Mouse (Mus musculus) skeletal muscle tissue, postnatal 0 days (tissue): ENCODE measurements around the gene Lrrn4cl. TPM values are rescaled to one million over a fixed set of nuclear protein-coding genes. Genes with fewer than 3 reads are reported as not detected.

ENCODE experiments used
- polyA plus RNA-seq: library from polyadenylated mRNA; unstranded; fragments of >200 nt; fragmentation: Nextera tagmentation; extraction: Ambion mirVana; gene quantifications from 2 replicates; pipeline ENCODE4 v1.2.1, GENCODE M21; 2015

Lrrn4cl gene
- polyA plus RNA-seq = 8.7 and 11.7 TPM in 2 replicates

GRCm38 (mm10) chr19:8850402-8850901, at the start of gene Lrrn4cl:
Gene Lrrn4cl, plus strand, starts transcription at chr19:8850768.

GRCm38 (mm10) chr19:8802130-8802821, 48.3 kb upstream of the Lrrn4cl start, which contains the start of gene Zbtb3:
Gene Zbtb3, plus strand, starts transcription at chr19:8802555.

GRCm38 (mm10) chr19:8818801-8819595, 31.6 kb upstream of the Lrrn4cl start, which contains the start of gene Ttc9c:
Gene Ttc9c, minus strand, starts transcription at chr19:8819333.

GRCm38 (mm10) chr19:8819596-8820423, 30.8 kb upstream of the Lrrn4cl start, which contains the start of gene Hnrnpul2:
Gene Hnrnpul2, plus strand, starts transcription at chr19:8820010.

GRCm38 (mm10) chr19:8829660-8830059, 20.9 kb upstream of the Lrrn4cl start, which contains the start of gene AC129217.1:
Gene AC129217.1, plus strand, starts transcription at chr19:8829773.

GRCm38 (mm10) chr19:8837251-8837791, 13.2 kb upstream of the Lrrn4cl start, which contains the start of gene Bscl2:
Gene Bscl2, plus strand, starts transcription at chr19:8837467.

GRCm38 (mm10) chr19:8839103-8839907, 11.3 kb upstream of the Lrrn4cl start, which contains the start of gene Gng3:
Gene Gng3, minus strand, starts transcription at chr19:8839194.

GRCm38 (mm10) chr19:8871267-8872186, 21.0 kb downstream of the Lrrn4cl start, which contains the start of gene Ubxn1:
Gene Ubxn1, plus strand, starts transcription at chr19:8871496.

GRCm38 (mm10) chr19:8880311-8881033, 29.9 kb downstream of the Lrrn4cl start, which contains the start of gene Uqcc3:
Gene Uqcc3, minus strand, starts transcription at chr19:8880923.

GRCm38 (mm10) chr19:8883616-8884015, 33.0 kb downstream of the Lrrn4cl start, which contains the start of the genes Lbhd1 and Gm49403:
Gene Lbhd1, plus strand, starts transcription at chr19:8883732.
Gene Gm49403, plus strand, starts transcription at chr19:8883930.

GRCm38 (mm10) chr19:8888511-8889385, 38.2 kb downstream of the Lrrn4cl start, which contains the start of the genes 1810009A15Rik and Gm49416:
Gene 1810009A15Rik, plus strand, starts transcription at chr19:8888853.
Gene Gm49416, plus strand, starts transcription at chr19:8888926.

GRCm38 (mm10) chr19:8892829-8893766, 42.5 kb downstream of the Lrrn4cl start, which contains the start of gene Ints5:
Gene Ints5, plus strand, starts transcription at chr19:8893005.

GRCm38 (mm10) chr19:8897865-8898495, 47.4 kb downstream of the Lrrn4cl start, which contains the start of gene Ganab:
Gene Ganab, plus strand, starts transcription at chr19:8898071.

